Mouse (Mus musculus) heart, postnatal 0 days (tissue): ENCODE results near the gene Oas1g.

Experiments
- CTCF ChIP-seq: IDR thresholded peaks from 2 replicates; pipeline ENCODE4 v1.5.1; 2016; ENCODE audit warnings: antibody characterized with exemption, control low read depth, low read depth
- EP300 ChIP-seq: IDR thresholded peaks from 2 replicates; pipeline ENCODE4 v1.6.1; 2016; ENCODE audit warnings: antibody characterized with exemption, low read depth

DNA sequence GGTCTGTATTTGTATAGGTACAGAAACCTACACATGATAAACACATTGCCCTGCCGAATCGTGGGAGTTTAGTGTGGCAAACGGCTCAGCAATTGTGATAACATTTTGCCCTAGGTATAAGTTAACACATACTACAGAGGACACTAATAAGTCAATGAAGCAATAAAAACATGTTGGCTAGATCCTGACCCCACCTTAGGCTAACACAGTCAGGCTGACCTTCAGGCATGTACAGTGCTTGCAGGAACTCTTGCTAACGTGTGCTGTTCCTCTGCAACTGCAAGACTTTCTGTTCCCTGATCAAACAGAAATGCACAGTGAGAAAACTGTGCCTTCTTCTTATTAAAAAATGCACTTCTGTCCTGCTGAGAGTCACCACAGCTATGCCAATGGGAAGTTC is 36.6 kb upstream of the Oas1g start:
- TF ChIP-seq CTCF (no peak), EP300 (no peak)
